Mouse (Mus musculus): Measurements from ENCODE around the gene Sbno1.
"Not testable (repeated sequence)": the region's sequence is repeated elsewhere in the genome, so short reads cannot be mapped to it uniquely, and the experiment has no call there.

Gene Sbno1

DNA sequence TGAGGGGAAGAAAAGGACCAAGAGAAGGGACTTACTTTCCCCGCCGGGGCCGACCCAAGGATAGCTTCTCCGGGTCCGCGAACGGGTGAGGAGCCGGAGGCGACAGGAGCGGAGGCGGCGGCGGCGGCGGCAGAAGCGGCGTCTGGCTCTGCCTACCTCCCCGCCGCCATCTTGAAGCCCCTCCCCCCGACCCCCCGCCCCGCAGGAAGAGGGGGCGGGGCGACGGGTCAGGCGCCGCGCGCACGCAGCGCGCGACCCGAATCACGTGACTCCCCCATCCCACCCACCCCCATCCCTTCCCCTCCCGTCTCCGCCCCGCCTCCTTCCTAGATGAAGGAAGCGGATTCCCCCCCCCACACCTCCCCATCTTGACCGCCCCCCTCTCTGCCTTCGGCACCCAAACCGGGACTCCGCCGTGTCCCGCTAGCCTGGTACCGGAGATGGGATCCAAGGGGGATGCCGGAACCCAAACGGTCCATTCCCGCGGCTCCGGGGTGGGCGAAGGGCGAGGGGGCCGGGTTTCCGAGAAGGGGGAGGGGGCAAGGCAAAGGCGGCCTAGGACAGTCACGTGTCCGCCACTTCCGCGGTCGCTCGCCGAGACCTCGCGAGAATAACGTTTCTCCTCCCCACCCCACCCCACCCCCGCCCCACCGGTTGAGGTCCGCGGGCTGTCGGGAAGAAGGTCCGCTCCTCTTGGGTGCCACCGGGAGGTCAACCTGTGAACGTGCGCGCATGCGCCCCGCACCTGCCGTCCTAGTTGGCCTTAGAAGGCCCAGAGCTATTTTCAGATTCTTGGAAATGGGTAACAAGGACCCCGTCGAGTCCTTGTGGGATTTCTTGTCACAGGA lies at the start of gene Sbno1:
TSS of gene Sbno1 (minus strand) at position 590 of the 848 bp plus-strand sequence.
- DNase-seq = peak; percentile 97

- no peak for DNase-seq
Observed at GRCm38 (mm10) chr5:124470591-124471171, 44.9 kb upstream of the Sbno1 start.

DNA sequence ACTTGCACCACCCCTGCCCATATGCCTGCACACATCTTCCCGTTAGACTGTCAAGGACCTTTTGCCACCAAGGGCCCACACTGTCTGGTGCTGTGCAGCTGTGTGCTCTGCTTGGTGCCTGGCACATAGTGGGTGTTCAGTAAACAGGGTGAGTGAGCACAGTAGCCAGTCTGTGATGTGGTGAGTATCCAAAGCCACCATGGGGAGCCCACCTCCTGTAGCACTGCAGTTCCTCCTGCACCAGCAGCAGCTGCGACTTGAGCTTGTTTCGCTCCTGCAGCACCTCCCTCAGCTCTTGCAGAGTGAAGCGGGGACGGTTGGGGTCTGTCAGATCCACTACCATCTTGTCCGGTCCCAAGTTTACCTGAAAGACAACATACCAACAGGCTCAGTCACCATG lies 43.7 kb upstream of the Sbno1 start:
- no peak for DNase-seq

DNA sequence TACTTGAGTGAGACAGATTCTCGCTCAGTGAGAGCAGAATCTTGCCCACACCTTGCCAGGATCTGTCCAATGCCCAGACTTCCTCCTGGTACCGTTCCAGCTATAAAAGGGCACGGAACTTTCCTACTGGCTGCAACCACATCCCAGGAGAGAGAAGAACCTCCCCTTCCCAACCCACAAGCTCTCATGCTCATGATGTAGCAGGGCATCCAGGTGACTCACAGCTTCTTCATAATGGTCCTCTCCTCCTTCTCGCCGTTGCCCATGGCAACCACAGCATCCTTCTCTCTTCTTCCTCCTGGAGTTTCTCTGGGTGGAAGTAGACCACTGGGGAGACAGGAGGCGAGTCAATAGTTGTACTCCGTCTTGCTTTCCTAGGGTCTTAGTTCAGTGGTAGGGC lies 42.6 kb upstream of the Sbno1 start:
- no peak for DNase-seq

DNA sequence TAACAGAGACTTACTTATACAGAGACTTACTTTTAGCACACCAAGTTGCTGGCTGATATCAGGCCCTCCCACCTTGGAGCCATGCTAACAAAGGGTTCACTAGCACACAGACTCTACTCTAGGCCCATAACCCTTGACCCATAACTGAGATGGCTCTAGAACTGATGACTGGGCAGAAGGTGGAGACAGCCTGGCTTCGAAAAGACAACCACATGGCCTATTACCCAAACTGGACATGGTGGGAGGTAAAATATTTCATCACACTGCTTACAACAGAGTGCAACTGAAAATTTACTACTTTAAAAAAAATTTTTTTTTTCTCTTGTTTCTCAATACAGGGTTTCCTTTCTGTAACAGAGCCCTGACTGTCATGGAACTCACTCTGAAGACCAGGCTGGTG lies 42.0 kb upstream of the Sbno1 start:
- DNase-seq = no peak

- no peak for DNase-seq
Observed at GRCm38 (mm10) chr5:124464905-124465304, 39.1 kb upstream of the Sbno1 start.

- DNase-seq = no peak
Observed at GRCm38 (mm10) chr5:124463462-124463861, 37.7 kb upstream of the Sbno1 start.

GRCm38 (mm10) chr5:124462297-124463025 lies 36.7 kb upstream of the Sbno1 start:
- DNase-seq = no peak

DNA sequence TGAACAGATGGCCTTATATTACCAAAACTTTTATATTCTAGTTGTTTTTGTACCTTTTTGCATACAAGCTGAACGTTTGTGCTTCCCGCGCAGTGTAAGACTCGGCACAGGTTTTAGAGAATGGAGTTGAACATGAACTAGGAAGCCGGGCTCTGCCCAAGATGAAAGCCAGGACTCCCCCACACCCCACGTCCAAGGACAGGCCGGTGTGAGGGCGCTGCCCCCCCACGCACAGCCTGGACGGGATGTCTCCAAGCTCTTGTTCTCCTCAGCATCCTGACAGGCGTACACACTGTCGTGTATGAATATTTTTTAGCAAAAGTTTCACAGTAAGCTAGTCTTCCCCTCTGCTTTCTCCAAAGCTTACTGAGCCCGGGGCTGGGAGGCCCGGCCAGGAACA lies 35.1 kb upstream of the Sbno1 start:
- DNase-seq = not testable (repeated sequence)

GRCm38 (mm10) chr5:124456762-124457161 lies 31.0 kb upstream of the Sbno1 start:
- DNase-seq = no peak

DNA sequence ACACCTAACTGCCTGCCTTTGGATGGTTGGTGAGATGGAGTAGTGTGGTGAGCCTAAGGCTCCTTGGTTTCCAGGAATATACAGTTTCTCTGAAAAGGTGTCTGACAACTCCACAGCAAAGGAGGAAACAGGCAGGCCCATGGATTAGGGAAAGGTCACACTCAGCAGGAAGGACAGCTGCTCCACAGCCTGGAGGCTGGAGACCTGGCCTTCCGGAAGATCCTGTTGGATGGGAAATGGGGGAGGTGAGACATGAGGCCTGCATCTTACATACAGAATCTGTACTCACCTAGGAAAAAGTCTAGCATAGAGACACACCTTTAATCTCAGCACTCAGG lies 28.2 kb upstream of the Sbno1 start:
- DNase-seq = no peak

- peak; percentile 69 for DNase-seq
Observed at GRCm38 (mm10) chr5:124453339-124454081, 27.7 kb upstream of the Sbno1 start.

- DNase-seq = peak; percentile 59
Observed at GRCm38 (mm10) chr5:124452494-124453228, 26.9 kb upstream of the Sbno1 start.

DNA sequence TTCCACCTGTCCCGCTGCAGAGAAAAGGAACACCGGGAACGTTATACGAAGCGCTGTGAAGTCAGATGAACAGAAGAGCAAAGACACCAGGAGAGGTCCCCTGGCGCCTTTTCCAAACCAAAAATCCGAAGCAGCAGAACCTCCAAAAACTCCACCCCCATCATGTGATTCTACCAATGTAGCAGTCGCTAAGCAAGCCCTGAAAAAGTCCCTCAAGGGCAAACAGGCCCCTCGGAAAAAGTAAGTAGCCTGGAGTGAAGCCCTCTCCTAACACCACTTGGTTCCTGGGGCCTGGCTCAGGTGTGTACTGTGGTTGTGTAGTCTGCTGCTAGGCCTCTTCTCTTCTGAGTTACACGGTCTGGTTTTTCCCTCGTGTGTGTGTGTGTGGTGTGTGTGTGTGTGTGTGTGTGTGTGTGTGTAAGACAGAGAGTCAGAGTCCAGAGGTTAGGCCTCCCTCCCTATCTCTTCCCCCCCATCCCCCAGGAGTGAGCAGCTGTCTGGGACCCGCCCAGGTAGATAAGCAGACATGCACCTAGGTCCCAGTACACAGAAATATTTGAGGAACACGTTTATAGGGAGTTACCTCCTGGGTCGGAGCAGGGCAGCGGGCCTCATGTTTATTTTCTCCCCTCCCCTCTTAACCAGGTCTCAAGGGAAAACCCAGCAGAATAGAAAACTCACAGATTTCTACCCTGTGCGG lies 25.0 kb upstream of the Sbno1 start:
- no peak for DNase-seq

- no peak for DNase-seq
Observed at GRCm38 (mm10) chr5:124450051-124450450, 24.2 kb upstream of the Sbno1 start.

- DNase-seq = no peak
Observed at GRCm38 (mm10) chr5:124449494-124449893, 23.7 kb upstream of the Sbno1 start.

DNA sequence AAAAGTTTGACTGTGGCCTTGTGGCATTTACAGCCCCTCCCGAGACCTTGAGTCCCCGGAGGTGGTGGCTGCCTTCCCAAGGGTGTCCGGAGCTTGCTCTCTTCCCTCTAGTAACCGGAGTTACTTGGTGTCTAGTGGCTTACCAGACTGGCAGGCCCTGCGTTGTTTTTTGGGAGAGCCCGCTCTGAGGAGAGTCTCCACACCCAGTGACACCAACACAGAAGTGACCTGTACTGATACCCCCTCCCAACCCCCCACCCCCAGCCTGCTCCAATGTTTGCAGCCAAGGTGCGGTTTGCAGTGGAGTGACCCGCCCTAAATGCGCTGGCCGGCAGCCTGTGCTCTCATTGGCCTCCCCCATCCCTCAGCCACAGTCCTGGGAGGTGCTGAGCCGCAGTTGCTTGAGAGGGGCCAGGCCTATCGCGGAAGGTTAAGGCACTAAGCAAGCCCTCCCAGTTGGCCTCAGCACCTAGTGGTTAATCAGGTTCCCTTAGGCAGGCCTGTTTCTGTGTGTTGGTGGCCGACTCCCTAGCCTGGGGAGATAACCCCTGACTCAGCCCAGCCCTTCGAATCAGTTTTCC lies 20.6 kb upstream of the Sbno1 start:
- peak; percentile 64 for DNase-seq

DNA sequence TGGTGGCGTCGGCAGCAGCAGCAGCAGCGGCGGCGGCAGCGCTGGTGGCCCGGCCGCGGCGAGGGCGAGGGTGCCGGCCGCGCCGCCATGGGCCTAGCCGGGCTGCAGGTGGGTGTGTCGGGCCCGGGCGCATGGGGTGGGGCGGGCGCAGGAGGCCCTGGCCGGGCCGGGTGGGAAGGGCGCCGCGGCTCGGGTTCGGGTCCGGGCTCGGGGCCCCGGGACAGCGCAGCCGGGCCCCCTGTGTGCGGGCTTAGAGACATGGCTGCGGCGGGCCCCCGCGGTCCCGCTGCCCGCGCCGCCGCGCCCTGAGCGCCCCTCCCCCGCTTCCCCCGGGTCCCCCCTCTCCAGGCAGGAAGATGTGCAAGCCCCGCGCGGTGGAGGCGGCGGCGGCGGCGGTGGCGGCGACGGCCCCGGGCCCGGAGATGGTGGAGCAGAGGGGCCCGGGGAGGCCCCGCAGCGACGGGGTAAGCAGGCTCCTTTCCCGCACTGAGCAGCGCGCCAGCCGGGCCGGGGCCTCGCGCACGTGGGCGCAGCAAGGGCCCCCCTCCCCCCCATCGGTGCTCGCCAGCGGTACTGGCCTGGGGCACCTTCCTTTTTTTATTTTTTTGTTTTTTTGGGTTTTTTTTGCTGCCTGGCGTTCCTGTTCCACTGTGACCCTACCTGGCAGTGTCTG lies 20.0 kb upstream of the Sbno1 start:
- peak; percentile 60 for DNase-seq

DNA sequence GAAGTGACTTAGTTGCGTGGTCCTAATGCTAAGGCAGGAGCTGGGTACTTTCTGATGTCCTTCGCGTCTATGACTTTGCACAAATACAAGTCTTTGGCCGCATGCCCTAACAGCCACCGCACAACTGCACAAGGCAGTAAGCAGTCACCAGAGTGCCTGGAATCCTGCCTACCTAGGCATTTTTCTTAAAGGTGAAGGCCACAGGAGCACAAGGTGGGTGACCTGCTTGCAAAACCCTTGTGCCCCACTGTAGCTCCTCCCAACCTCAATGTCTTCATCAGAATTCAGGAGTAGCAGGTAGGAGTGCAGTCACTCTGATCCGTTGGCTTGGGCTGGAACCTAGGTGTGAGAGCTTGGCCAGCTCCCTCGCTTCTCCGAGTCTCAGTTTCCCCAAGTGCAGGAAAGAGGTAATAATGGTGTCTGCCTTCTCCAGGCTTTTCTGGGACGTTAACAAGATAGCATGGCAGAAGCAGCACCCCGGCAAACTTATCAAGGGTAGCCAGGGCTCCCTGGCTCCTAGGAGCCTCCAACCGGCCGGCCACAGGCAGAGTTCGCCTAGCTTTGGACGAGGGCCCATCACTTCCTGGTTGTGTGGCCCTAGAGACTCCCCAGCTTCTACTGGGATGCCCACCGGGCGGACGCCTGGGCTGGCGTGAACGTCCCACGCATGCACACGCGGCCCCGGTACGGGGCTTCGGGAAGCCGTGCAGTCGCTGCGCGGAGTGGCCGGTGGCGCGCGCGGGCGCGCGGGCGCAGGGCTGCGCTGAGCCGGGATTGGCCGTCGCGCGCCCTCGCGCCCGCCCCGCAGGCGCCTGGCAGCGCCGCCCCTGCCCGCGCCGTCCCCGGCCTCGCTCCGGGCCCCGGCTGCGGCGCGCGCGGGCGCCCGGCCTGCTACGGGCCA lies 19.1 kb upstream of the Sbno1 start:
- DNase-seq = peak; percentile 80

- DNase-seq = no peak
Observed at GRCm38 (mm10) chr5:124444208-124444607, 18.4 kb upstream of the Sbno1 start.
